Mouse (Mus musculus): ENCODE data around the gene Neurl4.

Neurl4 gene

DNA sequence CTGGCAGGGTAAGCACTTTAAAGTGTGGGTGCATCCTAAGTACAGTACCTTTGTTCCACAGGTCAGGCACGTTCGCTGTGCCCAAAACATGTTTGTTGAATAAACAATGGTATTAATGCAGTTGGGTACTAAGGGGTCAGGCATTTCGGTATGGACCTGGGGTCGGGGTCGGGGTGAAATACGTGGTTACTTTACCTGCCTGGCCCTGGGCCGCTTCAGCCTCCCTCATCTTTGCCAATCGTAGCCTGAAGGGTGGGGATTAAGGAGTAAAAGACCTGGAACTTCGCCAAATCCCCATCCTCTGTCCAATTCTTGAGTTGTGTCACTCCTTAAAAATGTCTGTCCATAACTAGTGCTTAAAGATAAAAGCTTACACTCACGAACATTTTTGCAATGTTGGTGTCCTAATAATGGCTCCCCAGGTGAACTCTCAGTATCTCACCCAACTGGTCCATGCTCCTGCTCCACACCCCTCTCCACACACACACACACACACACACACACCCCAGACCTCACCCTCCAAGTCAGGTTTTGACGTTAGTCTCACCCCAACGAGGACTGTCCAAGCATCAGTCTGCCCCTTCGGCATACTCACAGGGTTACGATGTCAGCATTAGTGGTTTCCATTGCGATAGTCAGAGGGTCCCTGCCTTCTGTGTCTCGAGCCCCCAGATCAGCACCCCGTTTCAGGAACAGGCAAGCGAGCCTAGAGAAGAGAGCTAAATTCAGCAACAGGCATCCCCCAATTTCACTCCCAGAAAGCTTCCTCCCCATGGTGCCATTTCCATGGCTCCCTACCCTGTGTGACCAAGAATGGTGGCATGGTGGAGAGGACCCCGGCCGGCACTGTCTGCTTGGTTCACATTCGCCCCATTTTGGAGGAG, 18.8 kb upstream of the Neurl4 start:
- DNase-seq (ENCODE audit: low spot score), result no peak

GRCm38 (mm10) chr11:69883066-69883465, 17.8 kb upstream of the Neurl4 start:
- no peak for DNase-seq (ENCODE audit: low spot score)

- no peak for DNase-seq (ENCODE audit: low spot score)
These were observed 17.2 kb upstream of the Neurl4 start for GRCm38 (mm10) chr11:69883527-69884151.

- DNase-seq (ENCODE audit: low spot score), result no peak
These were observed 16.6 kb upstream of the Neurl4 start for GRCm38 (mm10) chr11:69884240-69884639.

GRCm38 (mm10) chr11:69884663-69885062, 16.2 kb upstream of the Neurl4 start:
- no peak for DNase-seq (ENCODE audit: low spot score)

GRCm38 (mm10) chr11:69886907-69887635, 13.8 kb upstream of the Neurl4 start:
- peak; percentile 40 for DNase-seq (ENCODE audit: low spot score)

GRCm38 (mm10) chr11:69891482-69891881, 9.4 kb upstream of the Neurl4 start:
- DNase-seq (ENCODE audit: low spot score), result no peak

- no peak for DNase-seq (ENCODE audit: low spot score)
These were observed 6.2 kb upstream of the Neurl4 start for GRCm38 (mm10) chr11:69894671-69895070.

DNA sequence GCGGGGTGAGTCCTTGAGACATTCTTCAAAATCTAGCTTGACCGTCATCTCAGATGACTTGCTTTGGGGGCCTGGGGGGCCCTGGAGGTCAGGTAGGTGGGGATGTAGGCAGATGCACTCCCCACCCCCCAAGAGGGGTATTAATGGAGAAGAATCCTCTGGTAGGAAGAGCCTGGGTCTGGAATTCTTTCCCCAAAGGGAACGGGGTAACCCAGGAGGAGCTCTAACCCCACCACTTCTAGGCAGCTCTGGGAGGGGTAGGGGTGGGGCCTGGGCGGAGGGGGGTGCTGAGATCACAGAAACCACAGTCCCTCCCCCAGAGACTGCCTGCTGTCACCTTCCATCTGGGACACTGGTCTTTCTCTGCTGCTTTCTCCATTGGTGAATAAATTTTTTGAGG, 5.6 kb upstream of the Neurl4 start, which contains the start of gene Acap1:
Acap1 (minus strand) TSS at position 249 of the 400 bp plus-strand sequence.
- DNase-seq (ENCODE audit: low spot score), result no peak

GRCm38 (mm10) chr11:69899870-69900269, 1.0 kb upstream of the Neurl4 start:
- DNase-seq (ENCODE audit: low spot score), result peak; percentile 44

GRCm38 (mm10) chr11:69901406-69901846, 554 bp downstream of the Neurl4 start:
- DNase-seq (ENCODE audit: low spot score), result peak; percentile 99

DNA sequence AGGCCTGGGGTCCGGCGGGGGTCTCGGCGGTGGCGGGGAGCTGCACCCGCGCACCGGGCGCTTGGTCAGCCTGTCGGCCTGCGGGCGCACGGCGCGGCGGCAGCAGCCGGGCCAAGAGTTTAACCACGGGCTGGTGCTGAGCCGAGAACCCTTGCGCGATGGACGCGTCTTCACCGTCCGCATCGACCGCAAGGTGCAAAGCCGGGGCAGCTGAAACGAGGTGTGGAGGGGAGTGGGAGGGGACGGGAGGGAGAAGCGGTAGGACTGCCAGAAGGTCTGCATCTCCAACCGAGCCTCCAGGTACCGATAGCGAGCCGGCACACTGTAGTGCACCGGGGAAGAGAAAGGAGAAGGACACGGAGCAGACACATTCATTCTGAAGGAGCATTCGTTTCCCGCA, 1.1 kb downstream of the Neurl4 start:
- DNase-seq (ENCODE audit: low spot score), result peak; percentile 40

DNA sequence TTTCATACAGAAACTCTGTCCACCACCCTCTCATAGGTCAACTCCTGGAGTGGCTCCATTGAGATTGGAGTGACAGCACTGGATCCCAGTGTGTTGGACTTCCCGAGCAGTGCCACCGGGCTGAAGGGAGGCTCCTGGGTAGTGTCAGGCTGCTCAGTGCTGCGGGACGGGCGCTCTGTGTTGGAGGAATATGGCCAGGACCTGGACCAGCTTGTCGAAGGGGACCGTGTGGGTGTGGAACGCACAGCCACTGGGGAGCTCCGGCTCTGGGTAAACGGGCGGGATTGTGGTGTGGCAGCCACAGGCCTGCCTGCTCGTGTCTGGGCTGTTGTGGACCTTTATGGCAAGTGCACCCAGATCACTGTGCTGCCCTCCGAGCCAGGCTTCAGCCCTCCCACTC, 2.1 kb downstream of the Neurl4 start:
- DNase-seq (ENCODE audit: low spot score), result no peak

- no peak for DNase-seq (ENCODE audit: low spot score)
These were observed 3.4 kb downstream of the Neurl4 start for GRCm38 (mm10) chr11:69904311-69904710.

DNA sequence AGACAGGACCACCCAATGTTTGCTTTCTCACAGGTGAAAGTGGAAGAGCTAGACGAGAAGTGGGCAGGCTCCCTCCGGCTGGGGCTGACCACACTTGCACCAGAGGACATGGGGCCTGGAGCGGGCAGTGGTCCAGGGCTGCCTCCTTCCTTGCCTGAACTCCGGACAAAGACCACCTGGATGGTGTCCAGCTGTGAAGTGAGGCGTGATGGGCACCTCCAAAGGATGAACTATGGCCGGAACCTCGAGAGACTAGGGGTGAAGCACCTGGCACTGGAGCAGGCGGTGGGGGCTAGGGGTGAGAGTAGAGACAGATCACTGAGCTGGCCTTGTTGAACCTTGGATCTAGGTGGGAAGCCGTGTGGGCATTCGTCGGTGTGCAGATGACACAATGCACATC, 7.8 kb downstream of the Neurl4 start:
- DNase-seq (ENCODE audit: low spot score), result no peak

DNA sequence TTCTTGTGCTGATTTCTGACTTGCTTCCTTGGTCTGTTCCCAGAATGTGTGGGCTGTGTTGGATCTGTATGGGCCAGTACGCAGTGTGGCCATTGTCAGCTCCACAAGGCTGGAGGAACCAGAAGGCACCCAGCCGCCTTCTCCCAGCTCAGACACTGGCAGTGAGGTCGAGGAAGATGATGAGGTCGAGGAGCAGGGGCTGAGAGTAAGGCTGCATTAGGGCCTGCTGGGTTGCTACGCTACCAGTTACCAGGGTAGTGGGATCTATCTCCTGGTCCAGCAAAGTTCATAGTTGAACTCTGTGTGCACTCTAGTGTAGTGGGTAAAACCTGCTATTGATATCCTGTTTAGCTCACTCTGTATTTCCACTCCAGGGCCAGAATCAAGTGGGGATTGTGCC, 8.3 kb downstream of the Neurl4 start:
- DNase-seq (ENCODE audit: low spot score), result no peak

DNA sequence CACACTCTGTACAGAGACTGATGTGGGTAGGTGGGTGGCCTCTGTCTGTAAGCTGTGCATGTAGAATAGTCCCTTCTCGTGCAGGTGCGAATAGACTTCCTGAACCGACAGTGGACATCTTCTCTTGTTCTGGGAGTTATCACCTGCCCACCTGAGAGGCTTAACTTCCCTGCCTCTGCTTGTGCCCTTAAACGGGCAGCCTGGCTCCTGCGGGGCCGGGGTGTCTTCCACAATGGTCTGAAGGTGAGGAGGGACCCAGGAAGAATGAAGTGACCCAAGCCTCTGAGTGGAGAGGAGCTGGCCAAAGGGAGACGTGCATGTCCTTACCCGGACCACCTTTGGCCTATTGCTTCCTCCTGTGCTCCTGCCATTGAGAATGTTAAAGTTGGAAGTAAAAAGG, 9.3 kb downstream of the Neurl4 start:
- no peak for DNase-seq (ENCODE audit: low spot score)

GRCm38 (mm10) chr11:69910781-69911560, 10.1 kb downstream of the Neurl4 start:
- no peak for DNase-seq (ENCODE audit: low spot score)

DNA sequence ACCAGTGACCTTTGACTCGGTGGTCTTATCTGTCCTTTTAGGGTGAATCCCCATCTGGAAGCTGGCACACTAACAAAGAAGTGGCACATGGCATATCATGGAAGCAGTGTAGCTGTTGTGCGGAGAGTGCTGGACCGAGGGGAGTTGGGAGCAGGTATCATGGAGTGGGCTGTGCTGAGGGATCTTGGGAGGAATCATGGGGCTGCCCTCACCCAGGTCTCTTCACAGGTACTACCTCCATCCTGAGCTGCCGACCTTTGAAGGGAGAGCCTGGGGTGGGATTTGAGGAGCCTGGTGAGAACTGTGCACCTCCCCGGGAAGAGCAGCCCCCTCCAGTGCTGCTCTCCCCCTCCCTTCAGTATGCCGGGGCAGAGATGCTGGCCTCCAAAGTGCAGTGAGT, 10.8 kb downstream of the Neurl4 start:
- DNase-seq (ENCODE audit: low spot score), result no peak

DNA sequence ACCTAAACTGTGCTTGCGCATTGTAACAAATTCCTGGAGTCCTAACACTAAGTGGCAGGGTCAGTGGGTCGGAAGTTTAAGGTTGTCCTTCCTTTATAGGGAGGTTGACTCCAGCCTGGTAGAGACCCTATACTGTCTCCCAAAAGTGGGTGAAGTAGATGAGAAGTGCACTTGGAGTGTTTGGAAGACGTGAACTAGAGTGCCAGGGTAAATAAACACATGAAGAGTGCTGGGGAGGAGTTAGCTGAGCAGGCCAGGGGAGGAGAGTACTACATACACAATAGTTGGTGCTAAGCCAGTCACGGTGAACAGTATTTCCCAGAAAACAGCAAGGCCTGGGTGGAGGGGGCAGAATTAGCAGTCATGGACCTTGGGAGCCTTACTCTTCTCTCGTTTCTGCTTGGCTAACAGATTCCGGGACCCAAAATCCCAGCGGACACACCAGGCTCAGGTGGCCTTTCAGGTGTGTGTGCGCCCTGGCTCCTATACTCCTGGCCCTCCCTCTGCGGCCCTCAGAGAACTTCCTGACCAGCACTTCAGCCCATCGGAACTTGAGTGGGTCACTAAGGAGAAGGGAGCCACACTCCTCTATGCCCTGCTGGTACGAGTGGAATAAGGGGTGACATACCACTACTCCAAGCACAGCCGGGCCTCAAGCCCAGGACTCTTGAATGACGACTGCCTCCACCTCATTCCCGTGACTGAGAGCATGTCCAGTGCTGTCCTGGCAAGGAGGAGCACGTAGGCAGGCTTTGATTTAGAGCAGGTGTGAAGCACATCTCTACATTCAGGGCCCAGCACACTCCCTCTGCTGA, 12.1 kb downstream of the Neurl4 start:
- DNase-seq (ENCODE audit: low spot score), result no peak

Measured in embryo, embryonic 10 days (tissue).